Mouse (Mus musculus) fibroblast of lung, adult 2 months (primary cell): ENCODE results near the gene Casq1.
A peak's percentile ranks its signal among the peaks of the same experiment; 100 is the strongest.
"Not testable (repeated sequence)": the region's sequence is repeated elsewhere in the genome, so short reads cannot be mapped to it uniquely, and the experiment has no call there.

ENCODE experiments used
- DNase-seq: peaks from one replicate; pipeline ENCODE4 v3.0.0-alpha.2; 2011; ENCODE audit warnings: low read depth

Casq1 gene

DNA sequence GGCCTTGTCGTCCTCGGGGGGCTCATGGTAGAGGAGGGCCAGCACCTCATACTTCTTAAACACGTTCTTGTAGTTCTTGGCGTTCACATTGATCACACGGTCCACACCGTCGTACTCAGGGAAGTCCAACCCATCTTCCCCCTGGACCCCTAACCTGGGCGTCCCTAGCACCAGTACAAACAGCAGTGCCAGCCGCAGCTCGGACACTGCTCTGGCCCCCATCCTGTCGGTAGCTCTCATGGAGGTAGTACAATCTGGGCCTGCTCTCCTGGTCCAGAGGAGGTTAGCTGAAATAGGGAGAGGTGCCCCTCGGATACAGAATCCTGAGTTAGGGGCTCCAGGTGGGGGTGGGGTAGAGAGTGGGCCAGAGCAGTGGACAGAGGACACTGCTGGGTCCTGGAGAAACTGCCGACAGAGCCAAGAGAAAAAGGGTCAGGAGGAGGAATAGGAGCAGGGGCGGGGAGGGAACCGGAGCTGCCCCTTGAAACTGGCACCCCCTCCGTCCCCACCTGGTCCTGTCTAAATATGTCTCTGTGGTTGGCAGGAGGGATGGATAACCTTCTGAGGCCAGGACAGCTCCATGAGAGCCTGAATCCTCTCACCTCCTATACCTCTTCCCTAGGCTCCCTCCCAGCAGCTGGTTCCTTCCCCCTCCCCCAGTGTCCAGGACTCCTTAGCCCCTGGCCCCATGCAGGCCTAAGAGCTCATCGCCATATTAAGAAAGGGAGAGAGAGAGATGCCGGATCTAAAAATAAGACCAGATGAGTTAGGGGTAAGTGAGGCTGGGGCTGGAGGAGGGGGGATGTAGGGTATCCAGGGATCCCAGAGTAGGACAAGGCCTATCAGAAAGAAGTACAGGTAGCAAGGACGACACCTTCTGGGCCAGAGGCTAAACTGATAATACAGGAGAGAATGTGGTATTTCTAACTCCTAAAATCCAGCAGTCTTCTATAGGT, at the start of gene Casq1:
TSS of gene Casq1 (minus strand) at position 418 of the 956 bp plus-strand sequence.
- no peak for DNase-seq

DNA sequence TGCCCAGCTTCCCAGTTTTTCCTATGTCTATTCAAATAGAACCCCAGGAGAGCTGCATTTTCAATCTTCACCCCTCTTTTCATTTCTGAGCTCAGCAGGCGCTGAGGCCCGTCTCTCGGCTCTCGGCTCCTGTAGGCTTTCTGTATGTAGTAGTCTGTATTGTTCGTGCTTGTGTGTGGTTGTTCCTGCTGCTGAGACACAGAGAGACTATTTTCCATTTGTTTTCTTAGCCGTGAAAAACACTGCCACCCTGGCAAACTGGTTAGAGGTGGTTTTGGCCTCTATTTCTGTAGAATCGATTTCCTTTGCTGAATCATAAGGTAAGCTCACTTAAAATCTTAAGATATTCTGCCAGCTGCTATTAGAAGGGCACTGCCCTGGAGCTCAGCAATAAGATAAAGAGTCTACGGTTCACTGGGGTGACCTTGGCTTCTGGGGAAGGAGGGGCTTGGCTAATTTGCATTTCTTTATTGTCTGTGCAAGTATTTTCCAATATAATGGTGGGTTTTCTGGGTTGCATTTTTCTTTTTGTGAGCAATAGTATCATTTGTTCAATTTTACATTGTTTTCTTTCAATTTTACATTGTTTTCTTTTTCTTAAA, 41.9 kb upstream of the Casq1 start, which contains the start of gene Igsf8:
TSS of gene Igsf8 (plus strand) at position 165 of the 602 bp plus-strand sequence.
- peak; percentile 18 for DNase-seq

DNA sequence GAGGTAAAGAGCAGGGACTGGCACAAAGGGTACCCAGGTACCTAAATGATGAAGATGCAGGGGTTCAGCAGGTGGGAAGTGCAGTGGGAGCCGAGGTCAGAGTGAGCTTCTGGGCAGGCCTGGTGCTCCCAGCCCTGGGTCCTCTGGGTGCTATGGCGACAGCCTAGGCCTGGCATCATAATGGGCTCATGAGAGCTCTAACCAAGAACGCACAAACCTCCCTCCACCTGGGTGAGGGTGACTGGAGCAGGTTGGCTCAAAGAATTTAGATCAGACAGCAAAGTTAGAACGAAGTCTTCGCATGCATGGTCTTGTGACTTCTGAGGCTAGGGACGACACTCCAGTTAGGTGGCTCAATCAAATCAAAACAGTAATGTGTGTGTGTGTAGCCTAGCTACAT, 38.6 kb upstream of the Casq1 start, which contains the start of gene Atp1a4:
TSS of gene Atp1a4 (minus strand) at position 101 of the 400 bp plus-strand sequence.
- no peak for DNase-seq

DNA sequence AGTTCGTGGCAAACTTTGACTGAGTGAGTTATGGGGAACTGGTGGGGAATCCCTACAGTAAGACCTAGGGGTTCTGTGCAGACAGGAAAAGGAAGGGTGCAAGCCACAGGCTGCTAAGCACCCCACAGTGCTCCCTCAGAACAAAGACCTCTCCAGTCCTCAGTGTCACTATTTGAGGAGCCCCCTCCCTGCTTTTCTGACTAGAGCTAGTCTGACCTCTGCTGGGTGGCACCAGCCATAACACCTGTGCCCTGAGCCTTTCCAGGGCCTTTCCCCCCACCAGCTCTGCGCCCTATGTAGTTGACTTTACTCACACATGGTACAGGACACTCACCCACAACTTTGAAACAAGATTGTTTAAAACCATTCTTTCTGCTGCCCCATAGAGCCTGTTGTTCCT, 28.0 kb upstream of the Casq1 start:
- no peak for DNase-seq

DNA sequence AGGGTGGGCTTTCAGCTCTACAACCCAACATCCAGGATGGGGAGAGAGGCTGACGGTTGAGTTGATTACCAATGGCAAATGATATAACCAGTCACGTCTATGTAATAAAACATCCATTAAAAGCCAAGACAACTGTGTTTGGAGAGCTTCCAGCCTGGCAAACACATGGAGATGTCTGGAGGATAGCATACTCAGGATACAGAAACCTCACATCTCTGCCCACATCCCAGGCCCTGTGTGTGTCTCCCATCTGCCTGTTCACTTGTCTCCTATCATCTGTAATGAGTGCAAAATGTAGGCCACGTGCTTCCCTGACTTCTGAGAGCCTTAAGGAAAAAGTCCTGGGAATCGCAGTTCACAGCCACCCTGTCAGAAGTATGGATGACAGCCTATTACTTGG, 27.5 kb upstream of the Casq1 start:
- DNase-seq = no peak

DNA sequence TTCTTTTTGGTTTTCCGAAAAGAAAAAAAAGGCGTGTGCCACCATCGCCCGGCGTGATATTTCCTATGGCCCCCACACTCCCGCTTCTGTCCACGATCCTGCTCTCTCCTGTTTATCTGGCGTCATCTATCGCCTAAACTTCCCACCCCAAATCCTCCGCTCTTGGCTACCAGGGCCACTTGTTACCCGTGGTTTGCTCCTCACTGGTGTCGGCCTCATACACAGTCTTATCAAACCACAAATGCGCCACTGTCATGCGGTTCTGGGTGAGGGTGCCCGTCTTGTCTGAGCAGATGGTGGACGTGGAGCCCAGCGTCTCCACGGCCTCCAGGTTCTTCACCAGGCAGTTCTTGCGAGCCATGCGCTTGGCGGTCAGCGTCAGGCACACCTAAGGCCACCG, 25.0 kb upstream of the Casq1 start:
- DNase-seq = not testable (repeated sequence)

DNA sequence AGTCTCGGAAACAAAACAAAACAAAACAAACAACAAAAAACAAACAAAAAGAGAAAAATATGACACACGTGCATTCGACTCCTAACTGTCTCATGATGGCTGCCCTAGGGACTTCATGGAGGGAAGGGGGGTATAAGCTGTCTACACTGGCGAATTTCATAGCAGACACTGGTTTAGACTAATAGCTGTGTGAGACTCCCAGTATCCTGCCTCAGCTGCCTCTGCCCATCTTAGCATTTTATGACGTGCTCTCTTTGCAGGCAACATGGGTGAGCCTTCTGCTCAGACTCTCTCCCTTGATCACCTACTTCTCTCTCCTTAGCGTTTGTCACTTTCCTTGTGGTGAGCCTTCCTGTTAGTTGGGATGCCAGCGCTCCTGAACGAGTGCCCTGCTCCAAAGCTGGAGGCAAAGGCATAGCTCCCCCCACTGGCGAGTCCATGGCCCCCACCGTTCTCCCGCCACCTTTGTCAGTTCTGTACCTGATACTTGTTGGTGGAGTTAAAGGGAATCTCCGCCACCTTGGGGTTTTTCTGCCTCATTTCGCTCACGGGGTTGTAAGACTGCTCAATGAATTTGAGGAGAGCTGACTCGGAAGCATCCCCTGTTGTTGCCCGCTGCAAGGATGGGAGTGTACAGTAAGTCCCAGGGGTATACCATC, 24.0 kb upstream of the Casq1 start:
- DNase-seq = no peak

DNA sequence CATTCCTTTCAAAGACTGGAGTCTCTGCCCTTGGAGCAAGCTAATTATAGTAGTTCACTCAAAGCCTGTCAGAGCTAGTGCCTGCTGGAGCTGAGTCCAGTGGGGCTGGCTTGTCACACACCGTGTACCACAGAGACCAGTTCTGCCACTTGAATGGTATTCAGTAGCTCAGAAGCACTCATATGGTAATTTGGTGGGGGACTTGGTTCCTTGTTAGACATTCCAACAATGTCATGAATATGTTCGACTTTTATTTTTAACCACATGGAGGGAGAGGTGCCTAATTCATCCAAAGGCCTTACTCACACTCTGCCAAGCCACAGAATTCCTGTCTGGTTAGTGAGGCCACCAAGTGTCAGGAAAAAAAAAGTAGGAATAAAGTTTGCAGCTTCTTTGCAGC, 22.7 kb upstream of the Casq1 start:
- peak; percentile 86 for DNase-seq

DNA sequence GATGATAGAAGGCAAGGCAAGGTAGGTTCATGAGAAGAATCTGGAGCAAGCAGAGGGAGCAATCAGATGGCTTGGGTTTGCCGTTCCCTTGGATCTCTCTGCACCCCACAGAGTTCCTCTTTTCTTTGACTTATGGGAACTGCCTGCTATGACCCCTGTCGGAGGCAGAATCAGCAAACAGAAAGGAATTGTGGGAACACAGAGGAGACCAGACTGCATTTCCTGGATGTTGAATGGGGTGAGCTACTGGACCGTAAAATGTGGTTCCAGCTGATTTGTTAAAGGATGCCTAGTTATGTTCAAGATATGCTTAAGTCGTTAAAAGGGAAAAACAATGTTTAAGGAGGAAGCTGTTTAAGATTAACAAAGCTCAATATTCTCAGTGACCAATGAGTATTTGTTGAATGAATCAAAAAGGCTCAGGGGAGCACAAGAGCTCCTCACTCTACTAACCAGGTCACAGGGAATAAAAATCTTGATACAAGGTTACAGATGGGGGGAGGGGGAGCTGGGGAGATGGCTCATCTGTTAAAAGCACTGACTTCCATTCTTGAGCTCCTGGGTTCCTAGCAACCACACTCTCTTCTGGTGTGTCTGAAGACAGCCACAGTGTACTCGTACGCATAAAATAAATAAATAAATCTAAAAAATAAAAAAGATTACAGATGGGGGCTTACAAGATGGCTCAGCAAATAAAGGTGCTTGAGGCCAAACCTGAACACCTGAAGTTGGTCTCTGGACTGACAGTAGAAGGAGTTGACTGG, 21.5 kb upstream of the Casq1 start:
- DNase-seq = no peak

DNA sequence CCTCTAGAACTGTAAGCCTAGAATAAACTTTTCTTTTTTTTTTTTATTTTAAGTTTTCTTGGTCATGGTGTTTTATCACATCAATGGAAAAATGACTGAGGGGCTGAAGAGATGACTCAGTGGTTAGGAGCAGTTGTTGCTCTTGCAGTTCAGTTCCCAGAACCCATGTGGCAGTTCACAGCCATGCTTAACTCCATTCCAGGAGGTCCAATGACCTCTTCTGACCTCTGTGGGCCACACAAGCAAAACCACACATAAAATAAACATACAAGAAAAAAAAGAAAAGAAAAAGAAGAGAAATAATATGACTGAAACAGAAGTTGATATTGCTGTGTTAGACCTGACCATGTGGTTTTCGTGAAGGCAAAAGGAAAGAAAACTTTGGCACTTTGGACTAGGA, 9.5 kb upstream of the Casq1 start:
- DNase-seq = peak; percentile 71

DNA sequence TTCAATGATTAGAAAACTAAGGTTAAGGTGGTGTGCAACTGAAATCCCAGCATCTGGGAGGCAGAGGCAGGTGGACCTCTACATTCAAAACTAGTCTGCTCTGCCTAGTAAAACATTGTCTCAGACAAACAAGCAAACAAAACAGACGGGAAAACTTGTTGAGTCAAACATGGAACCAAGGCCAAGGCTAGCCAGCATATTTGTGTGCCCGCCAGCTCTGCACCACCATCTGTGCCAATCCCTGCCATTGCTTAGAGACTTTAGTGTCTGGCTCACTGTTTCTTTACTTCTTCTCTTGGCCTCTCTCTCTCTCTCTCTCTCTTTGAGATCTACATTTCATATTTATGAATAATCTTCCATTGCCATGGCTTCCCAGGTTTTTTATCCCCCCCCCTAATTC, 8.5 kb upstream of the Casq1 start:
- DNase-seq = no peak

DNA sequence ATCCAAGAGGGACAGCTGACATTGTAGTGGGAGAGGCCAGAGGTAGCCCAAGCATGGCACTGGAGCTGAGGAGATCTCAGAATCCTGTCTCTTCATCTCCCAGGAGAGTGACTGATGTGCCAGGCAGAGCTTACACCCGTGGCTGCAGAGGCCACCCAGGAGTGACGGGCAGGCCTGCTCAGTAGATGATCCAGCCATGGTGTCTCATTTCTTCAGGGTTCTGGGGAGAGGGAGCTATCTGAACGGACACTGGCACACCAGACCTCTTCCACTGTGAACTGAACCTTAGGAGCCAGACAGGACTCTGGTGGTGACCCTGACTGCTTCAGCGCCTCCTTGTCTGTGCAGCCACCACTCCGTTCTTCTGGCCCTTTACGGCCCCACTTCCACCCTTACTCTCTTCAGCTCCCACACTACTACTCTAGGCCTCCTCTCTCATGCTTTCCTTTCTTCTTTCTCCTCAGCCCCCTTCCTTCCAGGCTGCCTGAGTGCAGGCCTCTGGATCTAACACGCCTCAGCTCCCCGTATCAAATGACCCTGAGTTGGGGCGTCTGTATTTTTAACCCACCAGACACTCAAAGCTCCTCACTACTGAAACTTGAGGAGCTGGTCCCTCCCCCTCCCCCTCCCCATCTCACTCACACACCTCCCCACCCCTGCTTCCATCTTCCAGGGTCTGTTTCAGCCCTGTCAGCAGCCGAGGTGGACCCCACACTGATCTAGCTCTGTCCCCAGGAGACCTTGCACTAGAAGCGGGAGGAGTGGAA, 1.8 kb upstream of the Casq1 start:
- DNase-seq = no peak

DNA sequence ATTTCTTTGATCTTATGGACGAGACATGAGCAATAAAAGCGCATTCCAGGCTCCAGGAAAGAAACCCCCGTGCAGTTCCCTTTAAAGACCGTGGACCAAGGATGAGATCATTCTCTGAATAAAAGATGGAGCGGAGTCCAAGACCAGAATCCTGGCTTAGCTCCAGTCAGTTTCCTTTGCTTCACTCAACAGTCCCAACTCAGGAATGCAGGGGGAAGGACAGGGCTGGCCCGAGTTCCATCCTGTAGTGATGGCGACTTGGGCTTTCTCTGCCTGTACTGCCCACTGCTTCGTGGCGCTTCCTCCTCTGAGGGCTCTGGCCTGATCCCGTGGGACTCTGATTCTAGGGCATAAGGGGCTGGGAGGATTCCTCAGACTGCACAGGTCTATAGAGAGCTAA, 746 bp upstream of the Casq1 start:
- no peak for DNase-seq

DNA sequence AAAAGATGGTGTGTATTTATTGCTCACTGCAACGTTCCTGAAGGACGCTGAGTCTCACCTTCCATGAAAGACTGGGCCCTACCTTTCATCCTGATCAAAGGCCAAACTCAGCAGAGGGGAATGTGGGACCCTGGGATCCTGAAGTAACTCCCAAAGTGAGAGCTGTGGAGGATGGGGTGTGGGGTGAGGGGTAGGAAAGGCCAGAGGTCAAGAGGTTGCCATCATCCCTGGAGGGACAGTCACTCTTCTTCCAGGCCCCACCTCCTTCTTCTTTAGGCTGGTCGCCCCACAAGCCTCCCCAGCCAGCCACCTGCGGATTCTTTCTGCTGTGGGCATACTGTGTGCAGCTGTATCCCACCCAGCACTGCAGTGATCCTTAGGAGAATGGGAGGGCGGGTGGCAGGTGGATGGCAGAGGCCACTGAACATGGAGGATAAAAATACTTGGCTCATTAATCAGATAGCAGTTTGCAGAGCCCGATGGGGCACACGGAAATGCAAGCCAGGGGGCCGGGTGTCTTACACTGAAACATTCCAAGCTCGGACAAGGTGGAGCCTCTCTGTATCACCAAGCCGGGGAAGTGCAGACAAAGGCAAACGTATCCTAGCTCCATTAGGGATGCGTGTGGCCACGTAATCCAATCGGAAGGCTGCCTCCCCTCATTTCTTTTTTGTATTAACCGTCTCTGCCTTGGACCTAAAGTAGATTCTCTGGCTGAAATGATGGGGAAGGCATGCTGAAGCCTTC, 1.3 kb downstream of the Casq1 start:
- no peak for DNase-seq

DNA sequence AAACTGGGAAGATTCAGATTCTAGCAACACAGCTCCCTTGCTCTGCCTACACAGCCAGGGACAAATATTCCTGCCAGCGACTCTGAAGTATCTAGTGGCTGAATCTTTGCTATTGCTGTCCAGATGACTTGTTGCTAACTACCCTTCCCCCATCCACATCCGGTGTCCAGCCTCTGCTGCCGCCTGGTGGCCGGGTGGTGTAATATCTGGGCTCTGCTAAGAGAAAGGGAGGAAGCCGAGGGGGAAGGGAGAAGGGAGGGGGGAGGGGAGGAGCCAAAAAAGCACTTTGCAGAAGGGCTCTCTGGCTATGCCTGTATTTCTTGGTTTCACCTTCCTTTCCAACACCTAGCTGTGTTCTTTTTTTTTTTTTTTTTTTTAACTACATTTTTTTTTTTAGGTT, 2.5 kb downstream of the Casq1 start:
- DNase-seq = peak; percentile 88

DNA sequence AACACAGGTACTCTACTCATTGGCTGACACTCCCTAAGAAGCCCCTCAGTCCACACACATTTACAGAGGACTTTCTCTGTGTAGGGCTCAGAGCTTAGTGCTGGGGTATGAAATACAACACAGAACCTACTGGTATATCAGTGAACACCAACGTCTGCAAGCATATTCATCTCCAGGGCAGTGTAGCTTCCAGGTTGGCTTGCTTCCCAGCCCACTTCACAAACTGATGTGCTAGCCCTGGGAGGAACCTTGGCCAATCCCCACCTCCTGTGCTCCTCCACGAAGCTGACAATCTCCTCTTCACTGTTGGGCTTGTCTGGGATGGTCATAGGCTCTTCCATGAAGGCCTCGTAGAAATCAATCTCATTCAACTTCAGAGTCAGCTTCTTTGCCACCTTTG, 4.9 kb downstream of the Casq1 start:
- no peak for DNase-seq

DNA sequence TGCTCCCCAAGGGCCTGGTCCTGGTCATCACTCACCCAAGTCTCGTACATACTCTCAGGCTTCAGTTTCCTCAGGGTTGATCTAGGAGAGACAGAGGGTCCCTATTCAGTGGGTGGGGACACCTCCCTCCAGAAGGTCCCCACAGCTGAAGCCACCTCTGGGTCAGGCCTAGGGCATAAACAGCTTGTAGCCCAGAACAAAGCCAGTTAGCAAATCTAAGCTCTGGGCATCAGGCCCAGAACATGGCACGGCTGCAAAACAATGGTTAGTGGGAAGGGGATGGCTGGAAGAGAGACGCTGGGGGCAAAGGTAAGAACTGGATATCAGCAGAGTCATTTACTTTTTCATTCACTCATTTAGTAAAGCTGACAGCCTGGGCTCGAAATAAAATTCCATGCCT, 5.9 kb downstream of the Casq1 start:
- no peak for DNase-seq

DNA sequence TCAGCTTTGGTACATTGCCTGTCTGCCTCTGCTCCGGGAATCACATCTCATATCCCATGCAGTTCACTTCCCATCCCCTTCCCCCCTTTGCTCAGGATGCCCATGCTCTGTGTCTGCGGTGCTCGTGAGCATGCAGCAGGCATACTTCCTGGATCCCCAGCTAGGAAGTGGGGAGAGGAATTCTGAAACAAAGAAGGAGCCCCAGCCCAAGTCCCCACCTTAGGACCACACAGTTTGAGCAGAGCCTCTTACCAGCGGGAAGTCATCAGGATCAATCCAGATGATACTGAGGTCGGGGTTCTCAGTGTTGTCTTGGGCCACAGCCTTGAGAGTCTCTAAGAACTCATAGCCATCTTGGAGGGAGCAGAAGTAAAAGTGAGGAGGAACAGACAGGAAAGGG, 6.9 kb downstream of the Casq1 start:
- DNase-seq = no peak

DNA sequence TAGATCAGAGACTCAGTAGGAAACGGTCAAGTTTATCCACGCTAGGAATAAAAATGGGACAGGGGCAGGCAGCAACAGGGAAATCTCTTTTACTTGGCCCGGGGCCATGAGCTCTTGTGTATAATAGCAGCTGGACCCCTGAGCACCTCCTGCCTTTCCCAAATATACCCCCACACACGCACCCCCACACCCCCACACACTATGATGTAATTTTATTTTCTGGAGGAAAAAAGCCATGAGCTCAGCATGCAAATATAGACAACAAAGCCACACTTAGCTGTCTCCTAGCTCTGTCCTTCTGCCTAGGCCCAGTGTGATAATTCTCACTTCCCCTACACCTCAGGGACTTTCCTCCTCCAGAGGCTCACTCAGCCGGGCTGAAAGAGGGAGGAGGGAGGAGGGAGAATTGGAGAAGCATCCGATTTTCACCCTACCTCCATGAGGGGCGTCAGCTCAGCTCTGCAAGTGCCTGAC, 12.5 kb downstream of the Casq1 start:
- DNase-seq = no peak

DNA sequence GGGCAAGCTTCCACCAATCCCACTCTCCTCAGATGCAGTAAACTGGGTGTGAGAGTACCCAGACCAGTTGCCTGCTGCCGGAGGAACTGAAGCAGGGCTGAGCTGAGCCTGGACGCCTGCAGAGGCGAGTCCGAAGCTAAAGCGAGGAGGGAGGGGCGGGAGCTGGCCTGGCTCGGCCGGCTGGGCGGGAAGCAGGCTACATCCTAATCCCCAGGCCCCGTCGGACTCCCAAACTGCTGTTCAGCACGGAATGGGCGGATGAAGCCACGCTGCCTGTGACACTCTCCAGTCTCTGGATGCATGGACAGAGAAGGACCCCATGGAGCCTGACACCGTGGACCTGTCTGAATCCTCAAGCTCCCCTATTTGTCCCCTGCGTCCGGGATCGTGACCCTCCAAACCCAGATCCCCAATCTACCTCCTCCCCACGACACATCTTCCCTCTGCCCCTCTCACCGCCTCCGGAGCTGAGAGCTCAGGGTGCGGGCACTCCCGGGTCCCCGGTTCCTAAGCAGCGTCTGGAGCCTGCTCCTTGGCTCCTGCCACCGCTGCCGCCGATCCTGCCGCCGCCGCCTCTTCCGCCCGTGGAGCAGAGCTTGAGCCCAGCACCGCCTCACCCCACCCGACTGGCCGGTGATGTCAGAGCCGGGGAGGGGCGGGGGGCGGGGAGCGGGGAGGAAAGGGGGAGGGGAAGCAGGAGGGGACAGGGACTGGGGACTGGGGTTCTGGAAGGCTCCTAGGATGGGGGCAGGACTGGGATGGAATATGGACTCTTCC, 13.3 kb downstream of the Casq1 start, which contains the start of gene Pea15a:
TSS of gene Pea15a (minus strand) at position 664 of the 777 bp plus-strand sequence.
- no peak for DNase-seq
